Mouse (Mus musculus) gastrocnemius, adult 2 months (tissue): ENCODE measurements around the gene Cnr2. TPM values are rescaled to one million over a fixed set of nuclear protein-coding genes. Genes with fewer than 3 reads are reported as not detected.

Experiments
- DNase-seq: peaks from one replicate; pipeline ENCODE4 v3.0.0; 2022
- H3K27ac ChIP-seq: fragments of 200-600 bp; 2 replicates; pipeline ENCODE4 v1.8.1; 2022; ENCODE audit warnings: mild to moderate bottlenecking
- H3K4me3 ChIP-seq: fragments of 200-600 bp; 2 replicates; pipeline ENCODE4 v1.8.1; 2022; ENCODE audit warnings: mild to moderate bottlenecking, moderate library complexity
- CTCF ChIP-seq: fragments of 200-600 bp; IDR thresholded peaks from 2 replicates; pipeline ENCODE4 v1.8.1; 2022; ENCODE audit warnings: antibody characterized with exemption, mild to moderate bottlenecking, moderate library complexity
- intact Hi-C: fragments of 180-260 bp; cut with DNase I; formaldehyde crosslinking; loops from one replicate; pipeline ENCODE4 v1.15.1; 2025
- total RNA-seq, 2 experiments: library from RNA; stranded (reverse); gene quantifications; 2 replicates each; pipeline ENCODE4 v1.2.3; 2021

The Cnr2 gene
- total RNA-seq, 2 experiments from 2014 or later, result 0.10 to 0.11 TPM

- DNase-seq, result no peak
- intact Hi-C loops, result no loop called here
- Histone ChIP-seq H3K27ac (peak overlapping the region; percentile 99; the same call in 1 of the 2 replicates), H3K4me3 (peak overlapping the region; percentile 83)
- TF ChIP-seq CTCF, result no peak
These were observed 24.8 kb upstream of the Cnr2 start for GRCm38 (mm10) chr4:135870227-135871023.

- Histone ChIP-seq H3K27ac (peak overlapping the region; percentile 99), H3K4me3 (peak overlapping the region; percentile 83)
- intact Hi-C loops, result loop anchor here (2.0 kb wide), 1 partner anchor 15 kb away; no protein-coding TSS in a partner anchor
- DNase-seq, result no peak
- TF ChIP-seq CTCF, result no peak
These were observed 23.2 kb upstream of the Cnr2 start for GRCm38 (mm10) chr4:135872015-135872414.

GRCm38 (mm10) chr4:135872589-135873391 is 22.4 kb upstream of the Cnr2 start:
- no peak for TF ChIP-seq CTCF
- H3K27ac ChIP-seq, result peak overlapping the region; percentile 99
- DNase-seq, result no peak
- intact Hi-C loops, result loop anchor here (1.0 to 2.0 kb wide), 2 partner anchors 16 to 71 kb away; no protein-coding TSS in a partner anchor
- peak overlapping the region; percentile 83 for H3K4me3 ChIP-seq

DNA sequence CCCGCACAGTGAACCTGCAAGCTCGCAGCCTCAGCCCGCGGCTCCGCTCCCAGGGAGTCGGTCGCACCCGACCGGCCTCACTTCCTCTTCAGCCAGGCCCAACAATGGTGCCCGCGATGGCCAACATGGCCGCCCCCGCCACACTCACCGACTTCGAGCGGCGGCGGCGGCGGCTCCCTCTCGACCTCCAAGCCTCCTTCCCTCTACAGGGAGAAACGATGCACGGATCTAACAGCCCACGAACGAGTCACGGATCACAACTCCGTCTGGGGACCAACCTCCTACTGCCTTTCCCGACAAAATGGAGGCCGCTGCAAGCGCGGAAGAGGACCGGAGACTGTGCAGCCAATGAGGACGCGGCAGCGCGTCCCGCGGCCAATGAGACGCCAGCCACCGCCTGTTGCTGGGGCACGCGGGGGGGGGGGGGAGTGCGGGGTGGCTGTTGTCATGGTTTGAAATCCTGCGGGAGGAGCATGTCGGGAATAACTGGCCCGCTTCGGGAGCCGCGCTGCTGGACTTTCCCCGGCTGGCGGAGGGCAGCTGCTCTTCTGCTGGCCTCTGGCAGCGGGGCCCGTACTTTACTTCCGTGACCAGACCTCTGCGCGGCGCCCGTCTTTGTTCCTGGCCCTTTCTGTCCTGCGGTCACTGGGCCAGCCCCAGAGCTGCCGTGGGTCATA is 21.5 kb upstream of the Cnr2 start, which contains the start of gene Pnrc2:
TSS of gene Pnrc2 (minus strand) at position 325 of the 677 bp plus-strand sequence.
- intact Hi-C loops, result loop anchor here (1.0 to 2.0 kb wide), 2 partner anchors 17 to 72 kb away; no protein-coding TSS in a partner anchor

DNA sequence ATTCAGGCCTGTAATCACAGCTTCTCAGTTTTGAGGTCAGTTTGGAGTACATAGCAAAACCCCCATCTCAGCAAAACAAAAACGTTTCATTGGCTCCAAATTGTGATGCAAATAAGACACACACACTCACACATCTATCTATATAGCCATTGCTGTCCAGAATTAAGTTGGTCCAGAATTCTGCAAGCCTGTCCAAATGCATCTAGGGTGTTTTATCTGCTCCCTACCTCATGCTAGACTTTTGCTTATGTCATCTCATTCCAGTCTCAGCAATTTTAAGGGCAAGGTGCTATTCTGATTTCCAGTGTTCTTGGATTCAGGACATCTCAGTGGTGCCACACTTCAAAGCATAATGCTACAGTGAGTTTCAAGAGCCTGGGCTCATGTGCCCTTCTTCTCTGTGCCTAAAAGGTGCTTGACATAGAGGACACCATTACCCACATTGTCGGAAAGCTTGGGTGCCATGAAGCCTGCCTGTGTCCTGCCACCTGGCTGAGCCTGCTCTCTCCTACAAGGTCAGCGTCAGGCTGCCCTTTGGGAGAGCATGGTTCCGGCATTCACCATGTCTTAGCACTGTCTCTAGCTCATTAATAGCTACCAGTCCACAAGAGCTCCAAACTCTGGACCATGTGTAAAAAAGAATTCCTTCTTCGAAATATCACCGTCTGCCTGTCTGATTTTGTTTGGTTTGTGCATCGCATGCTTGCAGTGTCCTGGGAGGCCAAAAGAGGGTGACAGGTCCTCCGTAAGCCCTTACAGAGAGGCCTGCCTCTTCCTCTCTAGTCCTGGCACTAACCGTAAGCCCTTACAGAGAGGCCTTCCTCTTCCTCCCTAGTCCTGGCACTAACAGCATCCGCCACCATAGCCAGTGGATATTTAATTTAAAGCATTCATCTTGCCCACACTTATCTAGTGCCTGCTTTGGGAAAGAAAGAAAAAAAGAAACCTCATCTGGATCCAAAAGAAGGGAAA is 20.3 kb upstream of the Cnr2 start:
- intact Hi-C loops, result loop anchor here (5.0 kb wide), 1 partner anchor 53 kb away; no protein-coding TSS in a partner anchor
- Histone ChIP-seq H3K4me3 (peak overlapping the region; percentile 83), H3K27ac (peak overlapping the region; percentile 99)
- DNase-seq, result no peak
- TF ChIP-seq CTCF, result no peak

More for the DNA sequence above, 21.5 kb upstream of the Cnr2 start, which contains the start of gene Pnrc2:
- peak; percentile 95 for DNase-seq
- no peak; the same call in 1 of the 2 replicates for TF ChIP-seq CTCF
- H3K4me3 ChIP-seq, result peak within 1 kb of the TSS; percentile 83
- H3K27ac ChIP-seq, result peak within 1 kb of the TSS; percentile 99

DNA sequence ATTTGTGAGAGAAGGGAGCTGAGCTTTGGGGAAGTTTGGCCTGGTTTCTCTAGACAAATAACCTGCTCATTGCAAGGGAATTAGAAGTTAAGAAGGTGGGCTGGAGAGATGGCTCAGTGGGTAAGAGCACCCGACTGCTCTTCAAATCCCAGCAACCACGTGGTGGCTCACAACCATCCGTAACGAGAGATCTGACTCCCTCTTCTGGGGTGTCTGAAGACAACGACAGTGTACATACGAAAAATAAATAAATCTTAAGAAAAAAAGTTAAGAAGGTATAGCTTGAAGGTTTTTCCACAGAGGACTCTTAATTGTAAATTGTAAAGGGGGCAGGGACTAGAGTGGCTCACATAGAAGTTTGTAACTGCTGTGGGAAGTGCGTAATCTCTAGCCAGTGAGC is 19.6 kb upstream of the Cnr2 start:
- Histone ChIP-seq H3K4me3 (no peak overlapping the region; the same call in 1 of the 2 replicates), H3K27ac (peak overlapping the region; percentile 99)
- DNase-seq, result no peak
- TF ChIP-seq CTCF, result no peak
- intact Hi-C loops, result loop anchor here (5.0 kb wide), 1 partner anchor 53 kb away; no protein-coding TSS in a partner anchor

- peak overlapping the region; percentile 99 for H3K27ac ChIP-seq
- TF ChIP-seq CTCF, result no peak
- intact Hi-C loops, result loop anchor here (5.0 kb wide), 1 partner anchor 54 kb away; no protein-coding TSS in a partner anchor
- DNase-seq, result peak; percentile 56
- H3K4me3 ChIP-seq, result peak overlapping the region; percentile 64
These were observed 19.1 kb upstream of the Cnr2 start for GRCm38 (mm10) chr4:135875991-135876582.

DNA sequence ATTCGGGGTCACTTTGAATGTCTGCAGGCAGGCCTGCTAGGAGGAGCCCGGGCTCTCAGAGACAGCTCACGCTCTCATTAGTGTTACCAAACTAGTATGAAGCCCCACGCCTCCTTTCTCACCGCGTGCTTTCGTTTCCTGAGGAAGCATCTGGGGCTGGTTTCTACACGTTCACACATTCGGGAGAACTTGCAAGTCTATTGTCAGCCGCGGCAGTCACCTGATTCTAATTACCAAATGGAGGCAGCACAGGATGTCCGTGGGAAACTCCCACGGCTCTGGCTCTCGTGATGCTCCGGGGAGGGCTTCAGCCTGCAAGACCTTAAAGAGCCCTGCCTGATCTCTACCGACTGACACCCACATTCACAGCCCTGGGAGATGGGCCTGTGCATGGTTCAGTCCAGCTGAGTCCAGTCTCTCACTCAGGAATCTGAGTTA is 18.6 kb upstream of the Cnr2 start:
- intact Hi-C loops, result loop anchor here (1.0 to 5.0 kb wide), 2 partner anchors 54 to 75 kb away; no protein-coding TSS in a partner anchor

DNA sequence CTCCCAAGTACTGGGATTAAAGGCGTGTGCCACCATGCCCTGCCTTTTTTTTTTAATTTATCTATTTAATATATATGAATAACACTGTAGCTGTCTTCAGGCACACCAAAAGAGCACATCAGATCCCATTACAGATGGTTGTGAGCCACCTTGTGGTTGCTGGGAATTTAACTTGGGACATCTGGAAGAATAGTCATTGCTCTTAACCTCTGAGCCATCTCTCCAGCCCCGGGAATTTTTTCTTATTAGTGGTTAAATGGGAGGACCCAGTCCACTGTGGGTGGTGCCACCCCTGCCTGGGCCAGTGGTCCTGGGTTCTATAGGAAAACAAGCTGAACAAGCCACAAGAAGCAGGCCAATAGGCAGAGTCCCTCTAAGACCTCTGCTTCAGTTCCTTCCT is 17.5 kb upstream of the Cnr2 start:
- peak; percentile 64 for TF ChIP-seq CTCF
- Histone ChIP-seq H3K27ac (peak overlapping the region; percentile 99), H3K4me3 (no peak overlapping the region)
- intact Hi-C loops, result loop anchor here (1.0 to 5.0 kb wide), 2 partner anchors 55 to 76 kb away; no protein-coding TSS in a partner anchor
- no peak for DNase-seq

More for the DNA sequence above, 18.6 kb upstream of the Cnr2 start:
- Histone ChIP-seq H3K4me3 (peak overlapping the region; percentile 64), H3K27ac (peak overlapping the region; percentile 99)
- TF ChIP-seq CTCF, result no peak
- peak; percentile 72 for DNase-seq

DNA sequence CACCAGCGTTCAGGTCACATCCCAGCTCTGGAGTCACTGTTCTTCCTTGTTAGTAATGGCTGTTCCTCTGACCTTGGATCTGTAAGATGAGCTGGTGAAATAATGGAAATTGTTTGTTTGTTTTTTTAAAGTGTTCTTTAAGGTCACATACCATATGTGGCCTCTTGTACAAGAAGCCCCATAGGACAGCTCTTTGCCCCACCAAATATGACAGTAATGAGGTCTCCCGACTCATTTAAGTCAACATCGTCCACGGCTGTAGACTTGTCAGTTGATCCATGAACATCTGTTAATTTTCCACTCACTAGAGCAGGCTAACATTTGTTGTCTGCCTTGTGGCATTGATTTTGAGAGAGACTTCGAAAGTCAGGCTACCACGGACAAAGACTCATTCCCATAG is 16.2 kb upstream of the Cnr2 start:
- no peak for DNase-seq
- intact Hi-C loops, result loop anchor here (5.0 kb wide), 1 partner anchor 57 kb away; no protein-coding TSS in a partner anchor
- TF ChIP-seq CTCF, result no peak

More for the DNA sequence above, 16.2 kb upstream of the Cnr2 start:
- Histone ChIP-seq H3K4me3 (no peak overlapping the region), H3K27ac (no peak overlapping the region)
